In the genomic region with DNA sequence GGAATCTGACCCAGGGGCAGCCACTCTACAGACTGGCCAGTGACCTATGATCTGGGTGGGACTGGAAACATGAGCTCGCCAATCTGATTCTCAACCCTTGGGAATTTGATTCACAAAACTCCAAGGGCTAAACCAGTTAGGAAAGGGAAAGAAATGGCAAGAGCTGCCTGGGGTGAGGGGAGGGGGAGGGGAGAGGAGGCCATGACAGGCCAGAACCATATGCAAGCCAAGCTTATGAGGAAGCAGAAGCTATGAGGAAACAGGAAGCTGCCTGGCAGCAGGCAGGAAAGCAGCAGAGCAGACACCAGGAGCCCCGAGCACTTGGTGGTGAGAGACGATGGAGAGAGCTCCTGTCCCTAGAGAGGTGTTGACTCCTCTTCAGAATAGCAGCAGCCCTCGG, we compare ENCODE assay signal across 9 mouse cellular contexts.
A peak's percentile ranks its signal among the peaks of the same experiment; 100 is the strongest.
DNase-seq lines count a peak whose midpoint lies in the region; ATAC-seq and TF ChIP-seq lines count a peak whose summit lies in the region.
"Had no signal": no experiment of that assay in that cellular context is flagged by ENCODE, and none has a peak within 500 bp of the region (broad histone marks: within the 10 kb centered on the region; RNA-seq: fewer than 3 reads in every experiment).

No protein-coding gene starts in this region.

- no peak overlapping the region for H3K27ac ChIP-seq in kidney, adult 2 months (ENCODE audit: insufficient read depth, low read depth, low read length)
- H3K27ac ChIP-seq in brown adipose tissue, adult 24 weeks (replicated peaks; ENCODE audit: low read depth, low read length), result peak overlapping the region; percentile 25
- H3K27ac ChIP-seq in forebrain, embryonic 16.5 days (ENCODE audit: low read length), result no peak overlapping the region
- no peak overlapping the region for H3K27ac ChIP-seq in forebrain, embryonic 14.5 days (ENCODE audit: low read depth, low read length)
- H3K27ac ChIP-seq in intestine, embryonic 15.5 days, result no peak overlapping the region
- H3K27ac ChIP-seq: midbrain, embryonic 12.5 days had no signal

- no peak overlapping the region for H3K4me2 ChIP-seq in forebrain, embryonic 16.5 days (ENCODE audit: low read length)
- H3K4me2 ChIP-seq in forebrain, embryonic 14.5 days (ENCODE audit: low read length), result no peak overlapping the region
- H3K4me2 ChIP-seq in intestine, embryonic 15.5 days (replicated peaks), result no peak overlapping the region
- H3K4me2 ChIP-seq: midbrain, embryonic 12.5 days had no signal

- no peaks in the 10 kb centered on the region for H3K27me3 ChIP-seq in kidney, adult 2 months (replicated peaks; ENCODE audit: control insufficient read depth, insufficient read depth, low read length)
- H3K27me3 ChIP-seq in forebrain, embryonic 16.5 days (replicated peaks; ENCODE audit: control insufficient read depth, insufficient read depth, low read length), result peaks cover 25% of the 10 kb centered on the region
- peaks cover 42% of the 10 kb centered on the region for H3K27me3 ChIP-seq in forebrain, embryonic 14.5 days (replicated peaks; ENCODE audit: control insufficient read depth, insufficient read depth, low read length)
- H3K27me3 ChIP-seq in intestine, embryonic 15.5 days (replicated peaks), result no peaks in the 10 kb centered on the region

- H3K36me3 ChIP-seq in kidney, adult 2 months (ENCODE audit: control insufficient read depth, insufficient read depth, low read length), result no peaks in the 10 kb centered on the region
- no peaks in the 10 kb centered on the region for H3K36me3 ChIP-seq in forebrain, embryonic 16.5 days (ENCODE audit: control insufficient read depth, insufficient read depth)
- H3K36me3 ChIP-seq in forebrain, embryonic 14.5 days (ENCODE audit: control insufficient read depth, insufficient read depth, low read length), result no peaks in the 10 kb centered on the region
- H3K36me3 ChIP-seq in intestine, embryonic 15.5 days, result no peaks in the 10 kb centered on the region
- H3K36me3 ChIP-seq: midbrain, embryonic 12.5 days had no signal

- 0 out of 2 replicates have a peak, but pooled peaks cover 3% of the 10 kb centered on the region for H3K4me1 ChIP-seq in kidney, adult 2 months (ENCODE audit: control insufficient read depth, insufficient read depth, low read length)
- peaks cover 15% of the 10 kb centered on the region for H3K4me1 ChIP-seq in brown adipose tissue, adult 24 weeks (ENCODE audit: control insufficient read depth, insufficient read depth, insufficient read length, low read length)
- H3K4me1 ChIP-seq in forebrain, embryonic 16.5 days (replicated peaks; ENCODE audit: control insufficient read depth, insufficient read depth, low read length), result peaks cover 5% of the 10 kb centered on the region; the same call in 1 of the 2 replicates
- H3K4me1 ChIP-seq in forebrain, embryonic 14.5 days (ENCODE audit: control insufficient read depth, insufficient read depth, low read length), result peaks cover 2% of the 10 kb centered on the region; the same call in 1 of the 2 replicates
- peaks cover 15% of the 10 kb centered on the region for H3K4me1 ChIP-seq in intestine, embryonic 15.5 days (replicated peaks)

- 34% methylated on average over 4 of the region's 4 CpGs for WGBS in kidney, adult 2 months
- WGBS in forebrain, embryonic 16.5 days, result 62% methylated on average over 4 of the region's 4 CpGs
- WGBS in forebrain, embryonic 14.5 days, result 59% methylated on average over 4 of the region's 4 CpGs
- WGBS in intestine, embryonic 15.5 days, result 42% methylated on average over 4 of the region's 4 CpGs

- DNase-seq in kidney, adult 2 months, result peak; percentile 55
- no peak for DNase-seq in kidney, adult 8-10 months
- DNase-seq in kidney, postnatal 25 days, result peak; percentile 35 to 63
- DNase-seq in forebrain, embryonic 14.5 days (ENCODE audit: low spot score), result no peak

- peak; percentile 81 for ATAC-seq in megakaryocyte progenitor cell, adult 5-6 weeks (replicated peaks; ENCODE audit: poor library complexity)
- no peak for ATAC-seq in forebrain, embryonic 16.5 days
- no peak for ATAC-seq in forebrain, embryonic 14.5 days
- no peak for ATAC-seq in intestine, embryonic 15.5 days

- H3K4me3 ChIP-seq in kidney, adult 2 months (ENCODE audit: insufficient read depth, low read depth, low read length), result no peak overlapping the region
- H3K4me3 ChIP-seq in brown adipose tissue, adult 24 weeks (ENCODE audit: insufficient read depth, low read depth, low read length), result no peak overlapping the region
- H3K4me3 ChIP-seq in forebrain, embryonic 16.5 days (replicated peaks; ENCODE audit: low read length), result no peak overlapping the region
- no peak overlapping the region for H3K4me3 ChIP-seq in forebrain, embryonic 14.5 days (ENCODE audit: low read depth, low read length)
- no peak overlapping the region for H3K4me3 ChIP-seq in intestine, embryonic 15.5 days (replicated peaks)
- H3K4me3 ChIP-seq: midbrain, embryonic 12.5 days had no signal

- TF ChIP-seq CTCF in kidney, adult 2 months (conservative IDR thresholded peaks at IDR 0.05; ENCODE audit: insufficient read depth, insufficient read length, low read depth, low read length), result no peak

- no peaks in the 10 kb centered on the region for H3K9me3 ChIP-seq in forebrain, embryonic 16.5 days (ENCODE audit: control insufficient read depth, low read length)
- H3K9me3 ChIP-seq in forebrain, embryonic 14.5 days (replicated peaks; ENCODE audit: control insufficient read depth, low read length), result no peaks in the 10 kb centered on the region; the same call in 1 of the 2 replicates
- H3K9me3 ChIP-seq in intestine, embryonic 15.5 days, result no peaks in the 10 kb centered on the region
- H3K9me3 ChIP-seq: midbrain, embryonic 12.5 days had no signal

- H3K9ac ChIP-seq in forebrain, embryonic 16.5 days (replicated peaks; ENCODE audit: low read depth, low read length), result no peak overlapping the region
- no peak overlapping the region for H3K9ac ChIP-seq in forebrain, embryonic 14.5 days (ENCODE audit: low read length)
- H3K9ac ChIP-seq in intestine, embryonic 15.5 days, result no peak overlapping the region
- H3K9ac ChIP-seq: midbrain, embryonic 12.5 days had no signal

- no peak for TF ChIP-seq POLR2A in kidney, adult 2 months (IDR thresholded peaks at IDR 0.05; ENCODE audit: low read depth, low read length)

Comparison
In these comparisons a context has a peak if more than half of its experiments do, and no peak if none do; other contexts are left out.
1. DNase-seq: peak in kidney, adult 2 months (single experiment) and kidney, postnatal 25 days (2 of 2); none in kidney, adult 8-10 months (0 of 2) and forebrain, embryonic 14.5 days (single experiment).